Mouse (Mus musculus): ENCODE measurements around the gene Fam160b1.

The Fam160b1 gene

GRCm38 (mm10) chr19:57360341-57361130, at the start of gene Fam160b1:
Gene Fam160b1 (plus strand): TSS chr19:57360680.
- DNase-seq, result peak; percentile 96

- DNase-seq, result peak; percentile 51
Measured at GRCm38 (mm10) chr19:57313226-57313625, 47.3 kb upstream of the Fam160b1 start.

- DNase-seq, result no peak
Measured at GRCm38 (mm10) chr19:57313891-57314345, 46.6 kb upstream of the Fam160b1 start.

GRCm38 (mm10) chr19:57314346-57315012, 46.0 kb upstream of the Fam160b1 start, which contains the start of gene Ablim1:
Gene Ablim1 (minus strand): TSS chr19:57314919.
- peak; percentile 84 for DNase-seq

- no peak for DNase-seq
Measured at GRCm38 (mm10) chr19:57315013-57315565, 45.4 kb upstream of the Fam160b1 start.

- DNase-seq, result no peak
Measured at GRCm38 (mm10) chr19:57316597-57316996, 43.9 kb upstream of the Fam160b1 start.

- DNase-seq, result no peak
Measured at GRCm38 (mm10) chr19:57320656-57321382, 39.7 kb upstream of the Fam160b1 start.

GRCm38 (mm10) chr19:57321839-57322238, 38.6 kb upstream of the Fam160b1 start:
- DNase-seq, result no peak

GRCm38 (mm10) chr19:57322491-57322890, 38.0 kb upstream of the Fam160b1 start:
- DNase-seq, result no peak

- DNase-seq, result no peak
Measured at GRCm38 (mm10) chr19:57323087-57323486, 37.4 kb upstream of the Fam160b1 start.

- DNase-seq, result peak; percentile 89
Measured at GRCm38 (mm10) chr19:57325748-57326300, 34.7 kb upstream of the Fam160b1 start.

- DNase-seq, result no peak
Measured at GRCm38 (mm10) chr19:57327679-57328078, 32.8 kb upstream of the Fam160b1 start.

GRCm38 (mm10) chr19:57328269-57328668, 32.2 kb upstream of the Fam160b1 start:
- DNase-seq, result no peak

- peak; percentile 73 for DNase-seq
Measured at GRCm38 (mm10) chr19:57328792-57329191, 31.7 kb upstream of the Fam160b1 start.

- DNase-seq, result no peak
Measured at GRCm38 (mm10) chr19:57330309-57330708, 30.2 kb upstream of the Fam160b1 start.

GRCm38 (mm10) chr19:57331237-57331636, 29.2 kb upstream of the Fam160b1 start:
- no peak for DNase-seq

GRCm38 (mm10) chr19:57333356-57333755, 27.1 kb upstream of the Fam160b1 start:
- DNase-seq, result no peak

- no peak for DNase-seq
Measured at GRCm38 (mm10) chr19:57335135-57335534, 25.3 kb upstream of the Fam160b1 start.

GRCm38 (mm10) chr19:57339281-57339864, 21.1 kb upstream of the Fam160b1 start:
- no peak for DNase-seq

- no peak for DNase-seq
Measured at GRCm38 (mm10) chr19:57340900-57341742, 19.4 kb upstream of the Fam160b1 start.

GRCm38 (mm10) chr19:57343860-57344259, 16.6 kb upstream of the Fam160b1 start:
- no peak for DNase-seq

Measured in kidney, postnatal 10 days (tissue).